Mouse (Mus musculus) hindbrain, embryonic 14.5 days (tissue): ENCODE data around the gene Kcng4. TPM values are rescaled to one million over a fixed set of nuclear protein-coding genes. Genes with fewer than 3 reads are reported as not detected.

Source experiments
- ATAC-seq: fragments of 200-750 bp; cut with Nextera tagmentation; 2 replicates; pipeline ENCODE4 v1.8.0; 2017; ENCODE audit warnings: moderate number of reproducible peaks, mild to moderate bottlenecking, moderate TSS enrichment, moderate library complexity; ENCODE audit not compliant: low FRiP score
- DNase-seq: peaks from one replicate; pipeline ENCODE4 v3.0.0-alpha.2; 2015; ENCODE audit warnings: low spot score
- H3K27ac ChIP-seq: fragments of 300-500 bp; sonication (generic); 2 replicates; pipeline ENCODE4 v1.5.1; 2014; ENCODE audit warnings: mild to moderate bottlenecking, moderate library complexity
- H3K27me3 ChIP-seq: fragments of 300-500 bp; sonication (generic); 2 replicates; pipeline ENCODE4 v1.6.1; 2014; ENCODE audit warnings: mild to moderate bottlenecking, low read length, mixed read lengths; ENCODE audit not compliant: control insufficient read depth, insufficient read depth
- H3K36me3 ChIP-seq: fragments of 300-500 bp; sonication (generic); replicated peaks from 2 replicates; pipeline ENCODE4 v1.6.1; 2014; ENCODE audit not compliant: control insufficient read depth, insufficient read depth
- H3K4me1 ChIP-seq: fragments of 300-500 bp; sonication (generic); replicated peaks from 2 replicates; pipeline ENCODE4 v1.6.1; 2014; ENCODE audit warnings: antibody characterized with exemption, low read length, mixed read lengths; ENCODE audit not compliant: control insufficient read depth, insufficient read depth
- H3K4me2 ChIP-seq: fragments of 300-500 bp; sonication (generic); replicated peaks from 2 replicates; pipeline ENCODE4 v1.6.1; 2014; ENCODE audit warnings: mild to moderate bottlenecking, moderate library complexity
- H3K4me3 ChIP-seq: fragments of 300-500 bp; sonication (generic); replicated peaks from 2 replicates; pipeline ENCODE4 v1.5.1; 2014; ENCODE audit warnings: mild to moderate bottlenecking, low read length
- H3K9ac ChIP-seq: fragments of 300-500 bp; sonication (generic); 2 replicates; pipeline ENCODE4 v1.6.1; 2014
- H3K9me3 ChIP-seq: fragments of 300-500 bp; sonication (generic); 2 replicates; pipeline ENCODE4 v1.6.1; 2016; ENCODE audit warnings: low read length; ENCODE audit not compliant: control insufficient read depth
- WGBS: fragments of 180-500 bp; shearing (Covaris S2); extraction: QIAGEN DNeasy Blood & Tissue Kit; methylation state at CpG from one replicate; pipeline ENCODE4 v1.1.7; 2014; 5-methylcytosine and 5-hydroxymethylcytosine counted together
- polyA plus RNA-seq: library from polyadenylated mRNA; unstranded; fragments of >200 nt; fragmentation: Nextera tagmentation; extraction: Ambion mirVana; gene quantifications from 2 replicates; pipeline ENCODE4 v1.2.1, GENCODE M21; 2014

Kcng4 gene
- polyA plus RNA-seq, 1 experiment from 2014 or later = 0.09 TPM

GRCm38 (mm10) chr8:119580441-119581161, 54.9 kb downstream of the Kcng4 start:
- no peaks in the 10 kb centered on the region for H3K4me1 ChIP-seq
- no peak for DNase-seq
- H3K9ac ChIP-seq = no peak overlapping the region
- no peak overlapping the region for H3K4me3 ChIP-seq
- no peaks in the 10 kb centered on the region for H3K9me3 ChIP-seq
- 90% methylated on average over 5 of the region's 5 CpGs for WGBS
- no peak overlapping the region for H3K4me2 ChIP-seq
- ATAC-seq = no peak
- no peaks in the 10 kb centered on the region for H3K36me3 ChIP-seq
- no peak overlapping the region for H3K27ac ChIP-seq
- H3K27me3 ChIP-seq = 0 out of 2 replicates have a peak, but pooled peaks cover 6% of the 10 kb centered on the region

- H3K27me3 ChIP-seq = 0 out of 2 replicates have a peak, but pooled peaks cover 6% of the 10 kb centered on the region
- H3K9me3 ChIP-seq = no peaks in the 10 kb centered on the region
- H3K4me2 ChIP-seq = no peak overlapping the region
- no peaks in the 10 kb centered on the region for H3K36me3 ChIP-seq
- WGBS = 39% methylated on average over 13 of the region's 13 CpGs
- DNase-seq = no peak
- H3K9ac ChIP-seq = no peak overlapping the region
- H3K27ac ChIP-seq = no peak overlapping the region
- ATAC-seq = no peak
- H3K4me3 ChIP-seq = no peak overlapping the region
- peaks cover under 1% of the 10 kb centered on the region; the same call in 1 of the 2 replicates for H3K4me1 ChIP-seq
Measured at GRCm38 (mm10) chr8:119579096-119579495, 56.4 kb downstream of the Kcng4 start.

- no peak; the same call in 1 of the 2 replicates for ATAC-seq
- H3K4me3 ChIP-seq = peak overlapping the region; percentile 58
- H3K36me3 ChIP-seq = no peaks in the 10 kb centered on the region
- H3K9me3 ChIP-seq = no peaks in the 10 kb centered on the region
- DNase-seq = peak; percentile 31
- H3K4me1 ChIP-seq = peaks cover 14% of the 10 kb centered on the region
- 2% methylated on average over 16 of the region's 16 CpGs for WGBS
- H3K27me3 ChIP-seq = 0 out of 2 replicates have a peak, but pooled peaks cover 6% of the 10 kb centered on the region
- H3K27ac ChIP-seq = peak overlapping the region; percentile 72; the same call in 1 of the 2 replicates
- H3K4me2 ChIP-seq = peak overlapping the region; percentile 69
- peak overlapping the region; percentile 71 for H3K9ac ChIP-seq
Measured at GRCm38 (mm10) chr8:119575366-119575726, 60.1 kb downstream of the Kcng4 start.

- WGBS = under 1% methylated on average over 91 of the region's 97 CpGs
Measured at GRCm38 (mm10) chr8:119574437-119575365, 60.8 kb downstream of the Kcng4 start, which contains the start of the genes Hsdl1 and Dnaaf1. Gene Hsdl1, minus strand, starts transcription at chr8:119575183. Gene Dnaaf1, plus strand, starts transcription at chr8:119575235.

More at GRCm38 (mm10) chr8:119574437-119575365, 60.8 kb downstream of the Kcng4 start, which contains the start of the genes Hsdl1 and Dnaaf1:
- Histone ChIP-seq H3K4me2 (peak within 1 kb of the TSS; percentile 69), H3K27ac (peak within 1 kb of the TSS; percentile 72), H3K4me3 (peak within 1 kb of the TSS; percentile 58), H3K4me1 (peaks cover 14% of the 10 kb centered on the region), H3K9me3 (no peaks in the 10 kb centered on the region), H3K36me3 (no peaks in the 10 kb centered on the region), H3K9ac (peak within 1 kb of the TSS; percentile 71), H3K27me3 (0 out of 2 replicates have a peak, but pooled peaks cover 6% of the 10 kb centered on the region)
- ATAC-seq (peak; percentile 88), DNase-seq (peak; percentile 93)

Other genes with a start within 250 kb of the Kcng4 start
- 17.8 and 20.2 TPM in 2 replicates for gene Mlycd, start 240.8 kb downstream of the Kcng4 start, polyA plus RNA-seq
- 0.35 and 0.40 TPM in 2 replicates for gene Osgin1, start 201.6 kb downstream of the Kcng4 start, polyA plus RNA-seq
- gene Necab2, start 189.0 kb downstream of the Kcng4 start, polyA plus RNA-seq = 44.4 and 50.1 TPM in 2 replicates
- gene Slc38a8, start 134.0 kb downstream of the Kcng4 start, polyA plus RNA-seq = not detected in 2 replicates
- gene Mbtps1, start 76.9 kb downstream of the Kcng4 start, polyA plus RNA-seq = 50.9 and 51.1 TPM in 2 replicates
- 163 and 182 TPM in 2 replicates for gene Hsdl1, start 60.5 kb downstream of the Kcng4 start, polyA plus RNA-seq
- 0.51 and 0.53 TPM in 2 replicates for gene Dnaaf1, start 60.4 kb downstream of the Kcng4 start, polyA plus RNA-seq
- 13.3 and 14.0 TPM in 2 replicates for gene Taf1c, start 30.5 kb downstream of the Kcng4 start, polyA plus RNA-seq
- gene Adad2, start 22.9 kb downstream of the Kcng4 start, polyA plus RNA-seq = not detected in 2 replicates
- 5.5 and 6.1 TPM in 2 replicates for gene Wfdc1, start 30.7 kb upstream of the Kcng4 start, polyA plus RNA-seq
- gene Atp2c2, start 64.3 kb upstream of the Kcng4 start, polyA plus RNA-seq = 0.13 and 0.22 TPM in 2 replicates
- 6.5 and 7.4 TPM in 2 replicates for gene Tldc1, start 142.7 kb upstream of the Kcng4 start, polyA plus RNA-seq
- 238 and 309 TPM in 2 replicates for gene Cotl1, start 204.9 kb upstream of the Kcng4 start, polyA plus RNA-seq
- 15.1 and 19.1 TPM in 2 replicates for gene Klhl36, start 226.6 kb upstream of the Kcng4 start, polyA plus RNA-seq